Mouse (Mus musculus) right cerebral cortex, adult 2 months (tissue): ENCODE results near the gene Arl6ip5.
"Not testable (repeated sequence)": the region's sequence is repeated elsewhere in the genome, so short reads cannot be mapped to it uniquely, and the experiment has no call there.

Experiments
- DNase-seq, 2 experiments: peaks; one replicate each; pipeline ENCODE4 v3.0.0; 2021 to 2022; ENCODE audit warnings: low spot score in 2 of 2

Arl6ip5 gene

DNA sequence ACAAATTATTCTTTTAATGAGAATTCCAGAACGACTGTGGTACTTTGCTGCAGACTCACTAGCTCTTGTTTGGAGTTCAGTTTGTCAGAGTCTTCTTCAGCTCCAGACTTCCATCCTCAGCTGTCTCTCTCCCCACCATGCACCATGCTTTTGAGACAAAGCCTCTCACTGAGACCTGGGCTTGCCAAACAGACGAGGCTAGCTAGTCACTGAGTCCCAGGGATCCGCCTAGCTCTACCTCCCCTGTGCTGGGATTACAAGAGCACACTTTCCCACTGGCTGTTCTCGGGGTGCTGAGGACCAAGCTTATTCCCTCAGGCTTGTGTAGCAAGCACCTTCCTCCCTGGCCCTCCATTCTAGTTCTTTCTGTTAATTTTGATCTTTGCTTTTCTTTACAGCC is 13.1 kb downstream of the Arl6ip5 start:
- DNase-seq = no peak

DNA sequence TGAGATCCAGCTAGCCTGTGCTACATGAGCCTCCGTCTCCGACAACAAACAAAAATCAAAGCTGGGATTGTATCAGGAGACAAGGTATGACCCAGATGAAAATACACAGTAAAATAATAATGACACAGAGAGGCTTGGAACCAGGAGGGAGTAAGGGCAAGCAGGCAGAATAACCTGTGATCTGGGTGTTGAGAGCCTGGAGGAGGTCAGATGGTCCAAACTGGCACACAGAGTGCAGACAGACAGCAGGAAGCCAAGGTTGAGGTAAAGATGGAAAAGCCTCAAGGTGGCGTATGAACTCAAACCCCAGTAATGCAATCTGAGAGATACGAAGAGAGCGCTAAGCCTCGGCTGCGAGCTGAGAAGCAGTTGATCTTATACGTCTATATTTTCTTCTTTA is 14.0 kb downstream of the Arl6ip5 start:
- no peak for DNase-seq

DNA sequence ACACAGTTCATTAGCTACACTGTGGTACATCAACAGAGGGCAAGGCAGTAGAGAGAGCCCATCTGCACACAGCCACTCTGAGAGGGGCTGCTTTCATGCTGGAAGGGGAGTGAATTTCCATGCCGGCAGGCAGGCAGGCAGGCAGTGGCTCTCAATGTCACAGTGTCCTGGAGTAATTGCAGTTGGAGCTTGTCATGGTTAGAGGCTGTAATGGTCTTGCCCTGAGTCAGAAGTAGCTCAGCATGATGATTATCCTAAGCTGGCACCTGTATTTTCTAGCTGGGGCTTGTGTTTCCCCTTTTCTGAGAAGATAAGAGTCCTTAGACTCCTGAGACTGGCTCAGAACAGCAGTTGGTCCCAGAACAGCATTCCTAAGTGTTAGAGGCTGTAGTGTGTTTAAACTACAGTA is 15.6 kb downstream of the Arl6ip5 start:
- DNase-seq = no peak

- DNase-seq = no peak
Measured at GRCm38 (mm10) chr6:97227067-97227847, 16.8 kb downstream of the Arl6ip5 start.

DNA sequence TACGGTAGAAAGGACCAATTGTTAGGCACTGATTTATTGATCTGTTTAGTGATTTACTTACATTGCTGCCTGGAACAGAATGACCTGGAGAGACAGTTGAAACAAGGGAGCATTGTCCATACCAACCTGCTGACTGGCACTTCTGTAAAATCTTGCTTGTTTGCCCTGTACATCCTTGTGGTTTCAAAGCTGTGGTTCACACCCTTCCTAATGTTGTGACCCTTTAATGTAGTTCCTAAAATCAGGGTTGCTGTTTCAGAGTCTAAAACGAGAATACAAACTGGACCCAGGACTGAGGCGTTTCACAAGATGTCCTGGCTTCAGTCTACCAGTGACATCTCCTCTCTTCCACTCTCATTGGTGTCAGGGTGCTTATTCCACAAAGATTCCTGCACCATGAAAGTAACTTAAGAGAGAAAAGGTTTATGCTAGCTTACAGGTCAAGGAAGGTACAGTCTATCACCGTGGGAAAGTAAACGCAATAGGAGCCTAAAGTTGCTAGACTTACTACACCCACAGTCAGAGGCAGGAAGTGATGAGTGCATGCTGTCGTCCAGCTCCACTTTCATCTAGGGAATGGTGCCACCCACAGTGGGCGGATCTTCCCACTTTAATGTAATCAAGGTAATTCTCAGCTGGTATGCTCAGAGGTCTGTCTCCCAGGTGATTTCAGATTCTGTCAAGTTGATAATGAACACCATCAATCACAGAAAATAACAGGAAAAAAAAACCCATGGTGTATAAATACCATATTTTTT is 24.6 kb downstream of the Arl6ip5 start:
- DNase-seq = no peak

DNA sequence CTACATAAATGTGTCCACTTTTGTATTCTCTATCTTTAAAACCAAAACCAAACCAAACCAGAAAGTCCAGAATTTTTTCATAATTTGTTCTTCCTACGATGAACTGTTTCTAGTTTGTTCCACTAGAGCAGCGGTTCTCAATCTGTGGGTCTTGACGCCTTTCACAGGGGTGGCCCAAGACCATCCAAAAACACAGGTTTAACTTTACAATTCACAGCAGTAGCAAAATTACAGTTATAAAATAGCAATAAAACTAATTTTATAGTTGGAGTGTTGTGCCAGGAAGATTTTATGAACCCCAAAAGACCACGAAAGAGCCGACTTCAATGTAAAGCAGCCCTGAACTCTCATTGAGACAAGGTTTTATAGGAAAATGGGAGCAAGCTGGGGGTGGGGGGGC is 25.6 kb downstream of the Arl6ip5 start:
- DNase-seq = no peak

DNA sequence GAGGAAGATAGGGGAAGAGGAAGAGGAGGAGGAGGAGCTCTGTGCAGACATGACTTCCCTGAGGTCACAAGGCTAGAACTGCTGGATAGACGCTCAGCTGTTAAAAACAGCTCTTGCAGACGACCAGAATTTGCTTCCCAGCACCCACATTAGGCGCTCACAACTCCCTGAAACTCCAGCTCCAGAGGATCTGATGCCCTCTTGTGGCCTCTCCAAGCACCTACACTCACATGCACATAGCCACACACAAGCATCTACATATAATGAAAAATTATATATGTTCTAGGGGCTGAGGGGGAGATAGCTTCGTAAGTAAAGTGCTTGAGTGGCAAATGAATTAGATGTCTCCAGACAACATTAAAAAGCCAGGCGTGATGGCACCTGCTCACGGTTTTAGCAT is 28.9 kb downstream of the Arl6ip5 start:
- DNase-seq = no peak

- no peak for DNase-seq
Measured at GRCm38 (mm10) chr6:97240092-97240491, 29.6 kb downstream of the Arl6ip5 start.

GRCm38 (mm10) chr6:97242522-97242921 is 32.0 kb downstream of the Arl6ip5 start:
- DNase-seq = no peak

DNA sequence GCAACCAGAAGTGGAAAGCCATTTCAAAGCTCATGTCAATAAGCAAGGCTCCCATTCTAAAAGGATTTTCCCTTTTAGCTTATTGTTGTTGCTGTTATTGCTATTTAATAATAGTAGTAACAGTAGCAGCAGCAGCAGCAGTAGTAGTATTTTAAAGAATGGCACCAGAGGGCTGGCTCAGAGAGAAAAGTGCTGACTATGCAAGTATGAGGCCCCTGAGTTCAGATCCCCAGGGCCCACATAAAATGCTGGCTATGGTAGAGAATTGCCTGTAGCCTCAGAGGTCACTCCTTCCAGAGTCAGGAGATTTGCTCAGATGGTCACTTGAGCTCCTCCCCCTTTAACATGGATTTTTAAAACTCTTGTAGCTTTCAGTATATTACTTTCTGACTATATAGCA is 34.7 kb downstream of the Arl6ip5 start:
- no peak for DNase-seq

GRCm38 (mm10) chr6:97250966-97251365 is 40.5 kb downstream of the Arl6ip5 start:
- peak; percentile 65 to 67 for DNase-seq

DNA sequence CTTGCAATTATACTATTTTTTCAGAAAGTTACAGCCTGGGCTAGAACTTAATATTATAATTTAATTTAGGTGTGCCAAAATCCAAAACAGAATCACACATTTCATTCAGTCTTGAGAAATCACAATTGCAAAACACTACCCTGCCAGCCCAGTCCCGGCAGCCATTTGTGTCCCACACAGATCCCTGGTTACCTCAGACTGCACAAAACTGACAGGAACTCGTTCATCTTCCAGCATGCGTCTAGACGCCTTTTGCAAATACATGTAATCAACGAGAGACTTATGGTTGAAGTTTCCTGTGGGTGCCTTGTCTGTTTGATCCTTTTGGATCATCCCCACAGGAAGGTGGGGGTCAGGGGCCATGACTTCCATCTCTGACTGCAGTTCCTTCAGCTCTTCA is 41.6 kb downstream of the Arl6ip5 start:
- no peak for DNase-seq

- peak; percentile 16 to 32 for DNase-seq
Measured at GRCm38 (mm10) chr6:97252711-97253221, 42.3 kb downstream of the Arl6ip5 start, which contains the start of gene Lmod3. TSS of gene Lmod3 (minus strand) at chr6:97252759.

GRCm38 (mm10) chr6:97258489-97258888 is 48.0 kb downstream of the Arl6ip5 start:
- DNase-seq = no peak

GRCm38 (mm10) chr6:97259926-97260325 is 49.4 kb downstream of the Arl6ip5 start:
- DNase-seq = not testable (repeated sequence)

DNA sequence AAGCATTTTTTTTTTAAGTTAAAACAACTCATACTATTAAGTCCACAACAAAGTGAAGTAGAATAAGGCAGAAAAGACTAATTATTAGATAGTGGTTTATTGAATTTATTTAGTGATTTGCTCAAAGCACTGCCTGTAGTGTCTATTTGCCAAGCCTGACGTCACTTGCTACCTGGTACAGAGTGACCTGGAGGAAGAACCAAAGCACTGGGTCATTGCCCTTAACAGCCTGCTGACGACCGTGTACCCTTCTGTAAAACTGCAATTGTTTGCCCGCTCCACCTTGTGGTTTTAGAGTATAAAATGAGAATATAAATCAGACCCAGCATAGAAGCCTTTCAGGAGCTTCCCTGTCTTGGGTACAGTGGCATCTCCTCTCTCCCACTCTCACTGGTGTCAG is 51.7 kb downstream of the Arl6ip5 start:
- DNase-seq = no peak

DNA sequence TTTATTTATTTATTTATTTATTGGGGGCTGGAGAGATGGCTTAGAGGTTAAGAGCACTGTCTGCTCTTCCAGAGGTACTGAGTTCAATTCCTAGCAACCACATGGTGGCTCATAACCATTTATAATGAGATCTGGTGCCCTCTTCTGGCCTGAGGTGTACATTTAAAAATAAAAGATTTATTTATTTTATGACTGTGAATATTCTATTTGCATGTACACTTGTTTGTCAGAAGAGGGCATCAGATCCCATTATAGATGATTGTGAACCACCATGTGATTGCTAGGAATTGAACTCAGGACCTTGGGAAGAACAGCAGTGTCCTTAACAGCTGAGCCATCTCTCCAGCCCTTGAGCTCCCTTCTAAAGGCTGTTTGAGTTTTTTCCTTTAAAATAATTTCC is 53.3 kb downstream of the Arl6ip5 start:
- DNase-seq = not testable (repeated sequence)

DNA sequence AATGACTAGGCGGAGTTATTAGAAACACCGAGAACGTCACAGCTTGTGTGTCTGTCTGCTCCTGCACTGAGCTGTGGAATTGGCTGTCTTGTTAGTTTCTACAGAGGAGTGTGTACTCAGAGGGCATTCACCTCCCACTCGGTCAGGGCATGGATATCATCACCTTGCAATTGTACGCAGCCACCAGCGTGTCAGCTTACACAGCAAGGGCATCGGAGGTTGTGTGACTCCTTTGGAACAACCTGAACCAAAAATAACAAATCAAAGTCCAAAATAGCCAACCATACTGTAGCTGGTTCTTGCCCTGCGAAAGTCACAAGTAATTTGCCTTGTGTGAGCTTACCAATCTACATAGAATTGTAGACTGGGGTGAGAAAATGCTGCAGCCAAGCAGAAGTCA is 54.8 kb downstream of the Arl6ip5 start:
- DNase-seq = no peak

- DNase-seq = no peak
Measured at GRCm38 (mm10) chr6:97265705-97266104, 55.2 kb downstream of the Arl6ip5 start.

DNA sequence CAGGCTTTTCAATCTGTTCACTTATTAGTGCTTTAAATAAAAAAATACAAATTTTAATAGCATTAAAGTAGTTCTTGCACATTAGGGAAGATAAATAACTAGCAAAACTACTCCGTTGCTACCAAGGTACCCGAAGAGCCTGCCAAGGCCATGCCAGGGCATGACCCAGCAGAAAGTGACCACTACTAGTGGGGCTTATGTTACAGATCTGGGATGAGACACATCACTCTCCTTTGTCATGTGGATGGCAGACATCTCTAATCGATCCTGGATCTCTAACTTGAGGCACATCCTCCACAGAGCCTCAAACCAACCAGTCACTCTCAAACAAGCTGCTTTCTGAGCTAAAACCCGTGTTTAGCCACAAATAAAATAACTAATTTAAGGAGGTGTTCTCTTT is 56.2 kb downstream of the Arl6ip5 start:
- no peak for DNase-seq

- DNase-seq = no peak
Measured at GRCm38 (mm10) chr6:97267132-97267531, 56.6 kb downstream of the Arl6ip5 start.

GRCm38 (mm10) chr6:97269596-97269995 is 59.1 kb downstream of the Arl6ip5 start:
- no peak for DNase-seq

DNA sequence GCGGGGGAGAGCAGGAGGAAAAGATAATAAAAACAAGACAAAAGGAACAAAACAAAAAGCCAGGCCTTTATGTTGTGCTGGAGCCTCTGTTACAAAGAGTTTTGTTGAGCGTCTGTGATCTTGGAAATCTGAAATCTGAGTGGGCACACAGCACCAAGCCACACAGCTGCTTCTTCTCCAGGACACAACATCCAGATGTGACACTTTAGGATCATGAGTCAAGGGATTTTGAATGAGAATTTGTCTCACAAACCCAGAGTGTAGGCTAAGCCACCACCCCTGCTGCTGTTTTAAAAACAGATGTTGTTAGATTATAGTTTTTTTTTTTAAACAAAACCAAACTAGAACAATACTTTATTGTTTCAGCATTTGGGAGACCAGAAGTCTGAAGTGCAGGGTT is 61.9 kb downstream of the Arl6ip5 start:
- no peak for DNase-seq
